Mouse (Mus musculus) myocyte (in vitro differentiated cells): ENCODE results near the gene Cbarp.

Source experiments
- CEBPB ChIP-seq: IDR thresholded peaks from 2 replicates; pipeline ENCODE4 v1.6.1; 2011; ENCODE audit warnings: mild to moderate bottlenecking, moderate library complexity; ENCODE audit not compliant: poor library complexity, insufficient read depth, severe bottlenecking
- E2F4 ChIP-seq: IDR thresholded peaks from one replicate; pipeline ENCODE4 v1.6.1; 2011; ENCODE audit warnings: mild to moderate bottlenecking, control low read depth, moderate library complexity; ENCODE audit not compliant: insufficient read depth
- MYOD1 ChIP-seq, 3 experiments: IDR thresholded peaks; one replicate each; pipeline ENCODE4 v1.6.1; 2011; ENCODE audit warnings: control low read depth in 2 of 3, low read depth in 2 of 3, mild to moderate bottlenecking in 2 of 3, moderate library complexity in 1 of 3; ENCODE audit not compliant: insufficient read length in 2 of 3, control insufficient read depth in 1 of 3
- MYOG ChIP-seq, 3 experiments: IDR thresholded peaks; one replicate each; pipeline ENCODE4 v1.6.1; 2011; ENCODE audit warnings: control low read depth in 2 of 3, low read depth in 2 of 3, mild to moderate bottlenecking in 2 of 3; ENCODE audit not compliant: insufficient read length in 2 of 3, control insufficient read depth in 1 of 3, insufficient read depth in 1 of 3
- POLR2A ChIP-seq: IDR thresholded peaks from one replicate; pipeline ENCODE4 v1.6.1; 2011; ENCODE audit warnings: low read depth, mild to moderate bottlenecking, control low read depth, moderate library complexity; ENCODE audit not compliant: insufficient read length
- POLR2AphosphoS2 ChIP-seq: IDR thresholded peaks from one replicate; pipeline ENCODE4 v1.6.1; 2011; ENCODE audit warnings: low read depth, control low read depth; ENCODE audit not compliant: insufficient read length
- REST ChIP-seq: IDR thresholded peaks from one replicate; pipeline ENCODE4 v1.6.1; 2011; ENCODE audit warnings: mild to moderate bottlenecking, control low read depth, moderate library complexity; ENCODE audit not compliant: insufficient read depth, insufficient read length
- SRF ChIP-seq: IDR thresholded peaks from one replicate; pipeline ENCODE4 v1.6.1; 2011; ENCODE audit warnings: low read depth; ENCODE audit not compliant: control insufficient read depth, insufficient read length
- USF1 ChIP-seq: IDR thresholded peaks from one replicate; pipeline ENCODE4 v1.6.1; 2011; ENCODE audit warnings: low read depth, mild to moderate bottlenecking, control low read depth, moderate library complexity

DNA sequence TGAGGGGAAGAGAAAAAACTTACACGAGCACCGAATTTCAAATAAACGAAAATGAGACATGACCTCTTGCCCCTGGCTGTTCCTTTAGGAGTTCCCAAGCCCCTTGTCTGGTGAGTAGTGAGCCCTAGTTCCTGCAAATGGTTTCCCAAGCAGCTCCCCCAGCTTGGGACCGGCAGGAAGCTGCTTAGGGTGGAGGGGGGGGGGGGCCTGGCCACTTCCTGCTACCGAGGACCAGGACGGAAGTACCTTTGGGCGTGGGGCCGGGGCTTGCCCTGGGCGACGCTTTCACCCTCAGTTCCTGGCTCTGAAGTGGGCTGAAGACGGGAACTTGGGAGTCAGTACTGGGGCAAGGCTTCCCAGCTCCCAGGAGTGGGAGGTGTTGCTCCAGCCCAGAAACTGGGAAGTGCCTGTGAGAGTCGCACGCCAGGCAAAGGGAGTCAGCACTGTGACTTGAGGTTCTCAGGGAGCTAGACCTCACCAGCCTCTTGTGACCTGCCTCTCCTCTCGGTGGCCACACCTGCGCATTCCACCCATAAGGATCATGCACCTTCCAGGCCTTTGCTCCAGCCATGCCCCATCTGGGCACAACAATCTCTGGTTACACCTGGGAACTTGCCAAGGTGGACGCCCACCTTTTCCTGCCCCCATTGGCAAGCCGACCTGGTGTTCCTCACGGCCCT, 17.8 kb upstream of the Cbarp start:
- TF ChIP-seq CEBPB (no peak), POLR2A (peak; percentile 71), USF1 (no peak), POLR2AphosphoS2 (peak; percentile 98), E2F4 (no peak), MYOD1 (IDR thresholded peaks at IDR 0.05; ENCODE audit: control insufficient read depth in 1 of 3, insufficient read length in 2 of 3, low read depth in 2 of 3) (peak in 2 of 3 experiments; percentile 7 to 22), REST (no peak), SRF (peak; percentile 15), MYOG (IDR thresholded peaks at IDR 0.05; ENCODE audit: control insufficient read depth in 1 of 3, insufficient read depth in 1 of 3, insufficient read length in 2 of 3, low read depth in 2 of 3) (no peak)
